Mouse (Mus musculus): ENCODE data around the gene Hsd3b6.

GRCm38 (mm10) chr3:98782181-98782868 lies 31.9 kb downstream of the Hsd3b6 start:
- TF ChIP-seq CTCF (IDR thresholded peaks at IDR 0.05; ENCODE audit: control insufficient read depth, insufficient read depth, insufficient read length), result no peak
- TF ChIP-seq MYOG (IDR thresholded peaks at IDR 0.05; ENCODE audit: control insufficient read depth, extremely low read depth, insufficient read length), result no peak
